Mouse (Mus musculus) midbrain, embryonic 14.5 days (tissue): ENCODE results near the gene Dpp8. TPM values are rescaled to one million over a fixed set of nuclear protein-coding genes. Genes with fewer than 3 reads are reported as not detected.

Source experiments
- ATAC-seq: fragments of 200-750 bp; cut with Nextera tagmentation; 2 replicates; pipeline ENCODE4 v1.8.0; 2017; ENCODE audit warnings: moderate number of reproducible peaks, moderate library complexity; ENCODE audit not compliant: low FRiP score, low TSS enrichment
- DNase-seq: peaks from one replicate; pipeline ENCODE4 v3.0.0-alpha.2; 2015
- H3K27ac ChIP-seq: fragments of 300-500 bp; sonication (generic); replicated peaks from 2 replicates; pipeline ENCODE4 v1.5.1; 2014; ENCODE audit warnings: mild to moderate bottlenecking, low read depth, low read length, moderate library complexity
- H3K27me3 ChIP-seq: fragments of 300-500 bp; sonication (generic); 2 replicates; pipeline ENCODE4 v1.6.1; 2014; ENCODE audit warnings: low read length, control low read depth, mixed read lengths; ENCODE audit not compliant: control insufficient read depth, insufficient read depth
- H3K36me3 ChIP-seq: fragments of 300-500 bp; sonication (generic); 2 replicates; pipeline ENCODE4 v1.6.1; 2014; ENCODE audit warnings: low read length, control low read depth; ENCODE audit not compliant: control insufficient read depth, insufficient read depth
- H3K4me1 ChIP-seq: fragments of 300-500 bp; sonication (generic); 2 replicates; pipeline ENCODE4 v1.6.1; 2014; ENCODE audit warnings: mild to moderate bottlenecking, antibody characterized with exemption, low read length, control low read depth; ENCODE audit not compliant: control insufficient read depth, insufficient read depth
- H3K4me2 ChIP-seq: fragments of 300-500 bp; sonication (generic); 2 replicates; pipeline ENCODE4 v1.6.1; 2014; ENCODE audit warnings: mild to moderate bottlenecking, low read length, moderate library complexity
- H3K4me3 ChIP-seq: fragments of 300-500 bp; sonication (generic); replicated peaks from 2 replicates; pipeline ENCODE4 v1.5.1; 2014; ENCODE audit warnings: low read depth, low read length
- H3K9ac ChIP-seq: fragments of 300-500 bp; sonication (generic); replicated peaks from 2 replicates; pipeline ENCODE4 v1.6.1; 2014; ENCODE audit warnings: mild to moderate bottlenecking, low read length, moderate library complexity
- H3K9me3 ChIP-seq: fragments of 300-500 bp; sonication (generic); 2 replicates; pipeline ENCODE4 v1.6.1; 2016; ENCODE audit warnings: low read length, control low read depth, mixed read lengths; ENCODE audit not compliant: control insufficient read depth
- WGBS: fragments of 180-500 bp; shearing (Covaris S2); extraction: QIAGEN DNeasy Blood & Tissue Kit; methylation state at CpG from one replicate; pipeline ENCODE4 v1.1.7; 2014; 5-methylcytosine and 5-hydroxymethylcytosine counted together
- polyA plus RNA-seq: library from polyadenylated mRNA; unstranded; fragments of >200 nt; fragmentation: Nextera tagmentation; extraction: Ambion mirVana; gene quantifications from 2 replicates; pipeline ENCODE4 v1.2.1, GENCODE M21; 2014

Dpp8 gene
- polyA plus RNA-seq, 1 experiment from 2014 or later, result 39.1 TPM

GRCm38 (mm10) chr9:65019146-65019545 lies 13.1 kb upstream of the Dpp8 start:
- peak overlapping the region; percentile 77 for H3K4me2 ChIP-seq
- H3K27me3 ChIP-seq, result no peaks in the 10 kb centered on the region
- H3K27ac ChIP-seq, result no peak overlapping the region
- H3K9ac ChIP-seq, result peak overlapping the region; percentile 0; the same call in 1 of the 2 replicates
- DNase-seq, result no peak
- H3K4me1 ChIP-seq, result peaks cover 54% of the 10 kb centered on the region
- no peaks in the 10 kb centered on the region for H3K9me3 ChIP-seq
- 0 out of 2 replicates have a peak overlapping the region, but pooled peaks have one; percentile 7 for H3K4me3 ChIP-seq
- 68% methylated on average over 3 of the region's 3 CpGs for WGBS
- no peaks in the 10 kb centered on the region for H3K36me3 ChIP-seq
- ATAC-seq, result no peak

- Histone ChIP-seq H3K27me3 (no peaks in the 10 kb centered on the region), H3K4me2 (peak overlapping the region; percentile 77), H3K9ac (peak overlapping the region; percentile 98; the same call in 1 of the 2 replicates), H3K4me1 (peaks cover 54% of the 10 kb centered on the region), H3K36me3 (no peaks in the 10 kb centered on the region), H3K9me3 (no peaks in the 10 kb centered on the region), H3K4me3 (peak overlapping the region; percentile 99), H3K27ac (no peak overlapping the region)
- no peak for ATAC-seq
- no peak for DNase-seq
- 73% methylated on average over 4 of the region's 4 CpGs for WGBS
Measured at GRCm38 (mm10) chr9:65020128-65020527, 12.1 kb upstream of the Dpp8 start.

GRCm38 (mm10) chr9:65020991-65021886 lies 11.0 kb upstream of the Dpp8 start, which contains the start of gene Hacd3:
Gene Hacd3, minus strand, starts transcription at chr9:65021693.
- DNase-seq (peak; percentile 97), ATAC-seq (peak; percentile 93)
- Histone ChIP-seq H3K36me3 (no peaks in the 10 kb centered on the region), H3K4me1 (peaks cover 48% of the 10 kb centered on the region), H3K4me2 (peak within 1 kb of the TSS; percentile 77), H3K27ac (peak within 1 kb of the TSS; percentile 94), H3K4me3 (peak within 1 kb of the TSS; percentile 99), H3K27me3 (no peaks in the 10 kb centered on the region), H3K9me3 (no peaks in the 10 kb centered on the region), H3K9ac (peak within 1 kb of the TSS; percentile 98)
- under 1% methylated on average over 81 of the region's 81 CpGs for WGBS

- DNase-seq, result no peak
- WGBS, result 21% methylated on average over 9 of the region's 9 CpGs
- Histone ChIP-seq H3K9ac (peak overlapping the region; percentile 46), H3K4me2 (peak overlapping the region; percentile 77), H3K27ac (peak overlapping the region; percentile 94), H3K4me1 (peaks cover 40% of the 10 kb centered on the region), H3K4me3 (peak overlapping the region; percentile 99), H3K27me3 (no peaks in the 10 kb centered on the region), H3K9me3 (no peaks in the 10 kb centered on the region), H3K36me3 (no peaks in the 10 kb centered on the region)
- ATAC-seq, result no peak
Measured at GRCm38 (mm10) chr9:65021887-65022579, 10.2 kb upstream of the Dpp8 start.

- ATAC-seq (no peak), DNase-seq (no peak)
- H3K4me3 ChIP-seq, result no peak overlapping the region
- 77% methylated on average over 4 of the region's 4 CpGs for WGBS
- no peaks in the 10 kb centered on the region for H3K36me3 ChIP-seq
- peaks cover 34% of the 10 kb centered on the region for H3K4me1 ChIP-seq
- no peak overlapping the region for H3K4me2 ChIP-seq
- no peak overlapping the region; the same call in 1 of the 2 replicates for H3K27ac ChIP-seq
- no peaks in the 10 kb centered on the region for H3K27me3 ChIP-seq
- H3K9me3 ChIP-seq, result no peaks in the 10 kb centered on the region
- no peak overlapping the region for H3K9ac ChIP-seq
Measured at GRCm38 (mm10) chr9:65022580-65023135, 9.6 kb upstream of the Dpp8 start.

- ATAC-seq (no peak), DNase-seq (no peak)
- H3K4me1 ChIP-seq, result peaks cover 26% of the 10 kb centered on the region
- no peak overlapping the region for H3K27ac ChIP-seq
- H3K27me3 ChIP-seq, result no peaks in the 10 kb centered on the region
- H3K36me3 ChIP-seq, result no peaks in the 10 kb centered on the region
- H3K4me3 ChIP-seq, result no peak overlapping the region
- H3K4me2 ChIP-seq, result no peak overlapping the region
- 93% methylated on average over 3 of the region's 3 CpGs for WGBS
- H3K9ac ChIP-seq, result no peak overlapping the region
- no peaks in the 10 kb centered on the region for H3K9me3 ChIP-seq
Measured at GRCm38 (mm10) chr9:65023447-65023846, 8.8 kb upstream of the Dpp8 start.

- Histone ChIP-seq H3K4me2 (no peak overlapping the region), H3K27me3 (no peaks in the 10 kb centered on the region), H3K36me3 (no peaks in the 10 kb centered on the region), H3K27ac (no peak overlapping the region), H3K9me3 (no peaks in the 10 kb centered on the region), H3K4me1 (0 out of 2 replicates have a peak, but pooled peaks cover 2% of the 10 kb centered on the region), H3K9ac (no peak overlapping the region), H3K4me3 (no peak overlapping the region)
- WGBS, result 80% methylated on average over 7 of the region's 7 CpGs
- ATAC-seq (no peak), DNase-seq (no peak)
Measured at GRCm38 (mm10) chr9:65027241-65027640, 5.0 kb upstream of the Dpp8 start.

- no peak overlapping the region for H3K4me2 ChIP-seq
- ATAC-seq, result no peak
- H3K27me3 ChIP-seq, result no peaks in the 10 kb centered on the region
- H3K9me3 ChIP-seq, result no peaks in the 10 kb centered on the region
- WGBS, result 89% methylated on average over 5 of the region's 5 CpGs
- H3K4me1 ChIP-seq, result peaks cover 5% of the 10 kb centered on the region
- no peaks in the 10 kb centered on the region for H3K36me3 ChIP-seq
- no peak overlapping the region for H3K4me3 ChIP-seq
- H3K27ac ChIP-seq, result no peak overlapping the region
- no peak overlapping the region for H3K9ac ChIP-seq
- no peak for DNase-seq
Measured at GRCm38 (mm10) chr9:65028313-65028712, 3.9 kb upstream of the Dpp8 start.
